Mouse (Mus musculus) neural tube, embryonic 14.5 days (tissue): ENCODE data around the gene Atg9b. TPM values are rescaled to one million over a fixed set of nuclear protein-coding genes. Genes with fewer than 3 reads are reported as not detected.
A peak's percentile ranks its signal among the peaks of the same experiment; 100 is the strongest.
"Not testable (repeated sequence)": the region's sequence is repeated elsewhere in the genome, so short reads cannot be mapped to it uniquely, and the experiment has no call there.

Source experiments
- ATAC-seq: fragments of 200-750 bp; cut with Nextera tagmentation; 2 replicates; pipeline ENCODE4 v1.8.0; 2017; ENCODE audit warnings: low read depth, mild to moderate bottlenecking, moderate TSS enrichment, moderate library complexity
- H3K27ac ChIP-seq: fragments of 300-500 bp; sonication (generic); 2 replicates; pipeline ENCODE4 v1.5.1; 2014; ENCODE audit warnings: low read depth, mild to moderate bottlenecking, control low read depth, low read length, moderate library complexity, mixed read lengths
- H3K27me3 ChIP-seq: fragments of 300-500 bp; sonication (generic); 2 replicates; pipeline ENCODE4 v1.6.1; 2014; ENCODE audit warnings: low read length; ENCODE audit not compliant: control insufficient read depth, insufficient read depth
- H3K36me3 ChIP-seq: fragments of 300-500 bp; sonication (generic); 2 replicates; pipeline ENCODE4 v1.6.1; 2014; ENCODE audit warnings: low read length, mixed read lengths; ENCODE audit not compliant: control insufficient read depth, insufficient read depth
- H3K4me1 ChIP-seq: fragments of 300-500 bp; sonication (generic); 2 replicates; pipeline ENCODE4 v1.6.1; 2014; ENCODE audit warnings: low read length; ENCODE audit not compliant: control insufficient read depth, insufficient read depth
- H3K4me2 ChIP-seq: fragments of 300-500 bp; sonication (generic); 2 replicates; pipeline ENCODE4 v1.6.1; 2014; ENCODE audit warnings: mild to moderate bottlenecking, low read depth, low read length, control low read depth
- H3K4me3 ChIP-seq: fragments of 300-500 bp; sonication (generic); 2 replicates; pipeline ENCODE4 v1.5.1; 2014; ENCODE audit warnings: low read depth, low read length, control low read depth, mixed read lengths
- H3K9ac ChIP-seq: fragments of 300-500 bp; sonication (generic); replicated peaks from 2 replicates; pipeline ENCODE4 v1.6.1; 2014; ENCODE audit warnings: low read depth, mild to moderate bottlenecking, control low read depth, low read length, mixed read lengths
- H3K9me3 ChIP-seq: fragments of 300-500 bp; sonication (generic); 2 replicates; pipeline ENCODE4 v1.6.1; 2016; ENCODE audit warnings: low read length; ENCODE audit not compliant: control insufficient read depth
- WGBS: fragments of 180-500 bp; shearing (Covaris S2); extraction: QIAGEN DNeasy Blood & Tissue Kit; methylation state at CpG from one replicate; pipeline ENCODE4 v1.1.7; 2014; 5-methylcytosine and 5-hydroxymethylcytosine counted together
- polyA plus RNA-seq: library from polyadenylated mRNA; unstranded; fragments of >200 nt; fragmentation: Nextera tagmentation; extraction: Ambion mirVana; gene quantifications from 2 replicates; pipeline ENCODE4 v1.2.1, GENCODE M21; 2014

Atg9b gene
- polyA plus RNA-seq, 1 experiment from 2014 or later = 2.2 TPM

DNA sequence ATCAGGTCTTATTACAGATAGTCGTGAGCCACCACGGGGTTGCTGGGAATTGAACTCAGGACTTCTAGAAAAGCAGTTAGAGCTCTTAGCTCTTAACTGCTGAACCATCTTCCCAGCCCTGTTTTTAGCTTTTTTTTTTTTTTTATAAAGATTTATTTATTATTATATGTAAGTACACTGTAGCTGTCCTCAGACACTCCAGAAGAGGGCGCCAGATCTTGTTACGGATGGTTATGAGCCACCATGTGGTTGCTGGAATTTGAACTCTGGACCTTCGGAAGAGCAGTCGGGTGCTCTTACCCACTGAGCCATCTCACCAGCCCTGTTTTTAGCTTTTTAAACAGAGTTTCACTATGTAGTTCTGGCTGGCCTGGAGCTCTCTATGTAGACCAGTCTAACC is 4.3 kb upstream of the Atg9b start:
- not testable (repeated sequence) for H3K9ac ChIP-seq, H3K27me3 ChIP-seq, ATAC-seq, H3K4me3 ChIP-seq, H3K4me1 ChIP-seq, H3K27ac ChIP-seq, H3K36me3 ChIP-seq, H3K4me2 ChIP-seq, H3K9me3 ChIP-seq
- 93% methylated on average over 6 of the region's 6 CpGs for WGBS

DNA sequence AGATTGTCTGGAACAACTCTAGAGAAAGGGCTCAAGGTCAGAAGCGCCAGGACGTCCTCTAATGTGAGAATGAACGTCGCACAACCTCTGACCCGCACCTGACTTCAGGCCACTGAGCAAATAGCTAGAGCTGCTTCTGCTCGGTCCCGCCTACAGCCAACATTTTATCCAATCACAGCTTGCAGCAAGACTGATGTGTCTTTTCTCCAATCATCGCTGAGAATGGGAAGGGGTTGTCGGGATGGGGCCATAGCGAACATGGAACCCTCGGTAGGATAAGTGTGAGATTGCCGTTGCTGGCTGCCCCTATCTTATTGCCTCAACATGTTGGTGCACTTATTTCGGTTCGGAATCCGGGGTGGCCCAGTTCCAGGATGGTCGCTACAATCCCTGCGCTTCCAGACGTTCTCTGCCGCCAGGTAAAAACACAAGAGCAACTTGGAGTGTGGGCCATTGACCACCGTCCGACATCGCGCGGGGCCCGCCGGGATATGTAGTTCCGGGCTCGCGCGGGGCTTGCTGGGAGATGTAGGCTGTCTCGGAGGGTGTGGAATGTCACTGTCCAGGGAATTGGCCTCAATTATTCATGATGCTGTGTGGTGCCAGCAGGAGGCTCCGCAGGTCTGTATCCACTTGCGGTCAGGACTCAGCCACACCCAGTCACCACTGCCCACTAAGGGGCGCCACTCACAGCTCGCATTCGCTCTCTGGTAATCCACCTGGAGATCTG is 2.4 kb upstream of the Atg9b start:
- under 1% methylated on average over 36 of the region's 36 CpGs for WGBS
- Histone ChIP-seq H3K27me3 (no peaks in the 10 kb centered on the region), H3K9me3 (no peaks in the 10 kb centered on the region), H3K4me1 (peaks cover 3% of the 10 kb centered on the region; the same call in 1 of the 2 replicates), H3K4me3 (peak overlapping the region; percentile 52), H3K9ac (peak overlapping the region; percentile 57), H3K27ac (peak overlapping the region; percentile 83), H3K4me2 (peak overlapping the region; percentile 53), H3K36me3 (no peaks in the 10 kb centered on the region)
- ATAC-seq = peak; percentile 96

DNA sequence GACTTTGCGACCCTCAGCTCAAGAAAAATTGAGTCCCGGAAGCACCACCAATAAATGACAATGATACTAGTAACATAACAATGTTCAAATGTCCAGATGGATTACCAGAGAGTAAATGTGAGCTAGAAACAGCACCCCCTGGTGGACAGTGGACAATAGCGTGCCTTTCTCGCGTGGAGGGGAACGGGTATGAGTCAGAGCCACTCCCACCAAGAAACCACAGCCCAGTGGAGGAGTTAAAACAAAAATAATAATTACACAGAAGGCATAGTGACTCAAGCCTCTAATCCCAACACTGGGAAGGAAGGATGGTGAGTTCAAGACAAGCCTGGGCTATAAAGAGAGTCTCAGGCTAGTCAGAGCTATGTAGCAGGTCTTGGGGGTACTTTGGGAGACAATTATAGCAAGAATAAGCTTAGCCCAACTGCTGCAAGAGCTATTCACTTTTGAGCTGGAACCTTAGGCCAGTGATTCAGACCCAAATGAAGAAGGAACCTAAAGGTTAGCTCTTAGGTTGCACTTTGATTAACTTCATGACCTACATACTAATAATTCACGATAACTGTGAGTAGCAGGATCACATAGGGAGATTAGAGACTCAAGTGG is 1.6 kb upstream of the Atg9b start, which contains the start of gene Abcb8:
Abcb8 (plus strand) TSS at position 272 of the 606 bp plus-strand sequence.
- Histone ChIP-seq H3K27me3 (no peaks in the 10 kb centered on the region), H3K4me3 (peak within 1 kb of the TSS; percentile 52), H3K4me1 (peaks cover 3% of the 10 kb centered on the region), H3K4me2 (peak within 1 kb of the TSS; percentile 53), H3K36me3 (no peaks in the 10 kb centered on the region), H3K9ac (peak within 1 kb of the TSS; percentile 57), H3K9me3 (no peaks in the 10 kb centered on the region), H3K27ac (peak within 1 kb of the TSS; percentile 83)
- WGBS = 21% methylated on average over 7 of the region's 7 CpGs
- ATAC-seq = no peak

DNA sequence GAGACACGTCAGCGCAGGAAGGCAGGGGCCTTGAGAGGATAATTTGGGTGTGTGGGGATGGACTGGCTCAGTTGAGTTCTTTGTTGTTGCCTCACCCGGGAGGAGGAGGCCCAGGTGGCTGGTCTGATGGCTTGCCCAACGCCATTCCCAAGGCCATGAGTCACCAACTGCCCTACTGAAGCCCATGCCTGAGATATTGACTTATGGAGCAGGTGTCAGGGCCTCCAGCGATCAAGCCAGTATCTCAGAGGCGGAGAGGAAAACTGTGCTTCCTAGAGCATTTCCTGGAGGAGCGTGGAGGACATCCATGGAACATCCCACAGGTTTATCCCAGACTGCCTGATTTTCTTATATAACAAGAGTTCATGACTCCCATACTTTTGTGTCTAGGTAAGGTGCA is 781 bp upstream of the Atg9b start:
- peaks cover 10% of the 10 kb centered on the region for H3K4me1 ChIP-seq
- ATAC-seq = no peak
- H3K27me3 ChIP-seq = no peaks in the 10 kb centered on the region; the same call in 1 of the 2 replicates
- H3K9me3 ChIP-seq = no peaks in the 10 kb centered on the region
- H3K27ac ChIP-seq = no peak overlapping the region
- no peak overlapping the region for H3K4me3 ChIP-seq
- 78% methylated on average over 7 of the region's 7 CpGs for WGBS
- H3K9ac ChIP-seq = no peak overlapping the region
- no peak overlapping the region for H3K4me2 ChIP-seq
- no peaks in the 10 kb centered on the region for H3K36me3 ChIP-seq

DNA sequence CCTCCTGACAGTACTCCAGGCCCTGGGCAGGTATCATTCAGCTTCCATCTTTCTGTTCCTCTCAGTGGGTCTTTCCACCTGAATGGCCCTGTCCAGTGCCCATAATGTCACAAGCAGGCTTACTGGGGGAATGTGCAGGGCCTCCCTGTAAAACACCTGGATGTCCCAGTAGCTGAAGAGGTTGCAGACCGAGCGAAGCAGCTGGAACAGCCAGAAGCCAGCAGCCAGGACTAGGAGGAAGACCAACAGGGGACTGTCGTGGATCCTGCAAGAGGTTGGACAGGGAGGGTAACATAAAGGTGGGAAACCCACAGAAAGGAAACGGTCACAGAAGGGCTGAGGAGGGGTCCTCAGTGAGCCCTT is 2.3 kb downstream of the Atg9b start:
- H3K9me3 ChIP-seq = no peaks in the 10 kb centered on the region
- H3K27me3 ChIP-seq = no peaks in the 10 kb centered on the region; the same call in none of the 2 replicates
- 69% methylated on average over 4 of the region's 4 CpGs for WGBS
- no peak for ATAC-seq
- no peak overlapping the region for H3K4me3 ChIP-seq
- no peak overlapping the region for H3K9ac ChIP-seq
- peaks cover 14% of the 10 kb centered on the region for H3K4me1 ChIP-seq
- H3K36me3 ChIP-seq = no peaks in the 10 kb centered on the region
- no peak overlapping the region for H3K27ac ChIP-seq
- no peak overlapping the region for H3K4me2 ChIP-seq

DNA sequence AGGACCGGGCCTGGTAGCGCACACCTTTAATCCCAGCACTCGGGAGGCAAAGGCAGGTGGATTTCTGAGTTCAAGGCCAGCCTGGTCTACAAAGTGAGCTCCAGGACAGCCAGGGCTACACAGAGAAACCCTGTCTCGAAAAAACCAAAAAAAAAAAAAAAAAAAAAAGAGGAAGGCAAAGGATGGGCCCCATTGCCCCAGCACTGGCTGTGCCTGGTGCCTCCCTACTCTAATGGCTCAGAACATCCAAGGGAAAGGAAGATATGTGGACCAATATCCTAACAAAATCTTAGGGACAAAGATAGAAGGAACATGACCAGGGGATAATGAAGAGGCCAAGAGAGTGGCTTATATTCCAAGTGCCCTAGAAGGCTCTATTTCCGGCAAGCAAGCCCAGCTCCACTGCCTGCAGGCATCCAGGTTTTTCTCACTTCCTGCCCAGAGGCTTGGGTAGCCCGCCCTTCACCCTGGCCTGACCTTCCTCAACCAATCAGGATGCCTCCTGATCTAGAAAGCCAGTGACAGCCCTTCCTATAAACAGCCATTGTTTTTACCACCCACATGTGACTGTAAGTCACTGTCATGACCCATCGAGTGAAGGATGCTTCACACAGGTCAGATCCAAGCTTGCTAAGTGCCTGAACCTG is 2.8 kb downstream of the Atg9b start:
- ATAC-seq = no peak
- Histone ChIP-seq H3K27ac (no peak overlapping the region), H3K4me2 (no peak overlapping the region), H3K27me3 (no peaks in the 10 kb centered on the region; the same call in none of the 2 replicates), H3K36me3 (no peaks in the 10 kb centered on the region), H3K9me3 (no peaks in the 10 kb centered on the region), H3K4me3 (no peak overlapping the region), H3K9ac (no peak overlapping the region), H3K4me1 (peaks cover 14% of the 10 kb centered on the region)
- WGBS = 52% methylated on average over 6 of the region's 7 CpGs

DNA sequence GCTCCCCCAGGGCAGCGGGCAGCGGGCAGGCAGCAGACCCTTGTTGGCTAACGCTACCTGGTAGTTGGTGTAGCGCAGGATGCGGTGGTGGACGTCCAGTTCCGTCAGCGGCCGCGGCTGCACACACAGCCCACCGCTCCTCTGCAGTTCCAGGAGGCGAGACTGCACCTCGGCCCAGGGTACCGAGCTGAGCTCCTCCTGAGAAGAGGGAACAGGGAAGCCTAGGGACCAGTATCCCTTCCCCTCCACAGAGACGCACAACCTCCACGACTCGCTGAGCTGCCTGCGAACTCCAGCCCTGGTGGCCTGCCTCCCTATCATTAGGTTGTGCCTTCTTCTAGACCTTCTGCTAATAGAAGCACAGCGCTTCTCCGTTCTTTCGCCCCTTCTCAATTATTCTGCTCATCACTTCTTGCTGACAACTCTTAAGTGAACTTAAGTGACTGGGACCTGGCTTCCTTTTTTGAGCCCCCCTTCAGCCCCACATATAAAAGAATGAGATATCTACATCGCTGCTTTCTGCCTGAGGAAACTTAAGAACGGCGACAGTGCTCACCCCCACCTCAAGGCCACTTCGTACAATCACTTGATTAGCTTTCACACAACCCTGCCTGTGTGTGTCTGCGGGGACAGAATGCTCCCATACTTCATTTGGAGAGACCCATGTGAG is 3.6 kb downstream of the Atg9b start:
- WGBS = 28% methylated on average over 23 of the region's 26 CpGs
- Histone ChIP-seq H3K27ac (0 out of 2 replicates have a peak overlapping the region, but pooled peaks have one; percentile 16), H3K4me3 (peak overlapping the region; percentile 42), H3K4me1 (peaks cover 14% of the 10 kb centered on the region), H3K4me2 (peak overlapping the region; percentile 99), H3K27me3 (no peaks in the 10 kb centered on the region; the same call in none of the 2 replicates), H3K9me3 (no peaks in the 10 kb centered on the region), H3K36me3 (no peaks in the 10 kb centered on the region), H3K9ac (peak overlapping the region; percentile 51)
- no peak for ATAC-seq

DNA sequence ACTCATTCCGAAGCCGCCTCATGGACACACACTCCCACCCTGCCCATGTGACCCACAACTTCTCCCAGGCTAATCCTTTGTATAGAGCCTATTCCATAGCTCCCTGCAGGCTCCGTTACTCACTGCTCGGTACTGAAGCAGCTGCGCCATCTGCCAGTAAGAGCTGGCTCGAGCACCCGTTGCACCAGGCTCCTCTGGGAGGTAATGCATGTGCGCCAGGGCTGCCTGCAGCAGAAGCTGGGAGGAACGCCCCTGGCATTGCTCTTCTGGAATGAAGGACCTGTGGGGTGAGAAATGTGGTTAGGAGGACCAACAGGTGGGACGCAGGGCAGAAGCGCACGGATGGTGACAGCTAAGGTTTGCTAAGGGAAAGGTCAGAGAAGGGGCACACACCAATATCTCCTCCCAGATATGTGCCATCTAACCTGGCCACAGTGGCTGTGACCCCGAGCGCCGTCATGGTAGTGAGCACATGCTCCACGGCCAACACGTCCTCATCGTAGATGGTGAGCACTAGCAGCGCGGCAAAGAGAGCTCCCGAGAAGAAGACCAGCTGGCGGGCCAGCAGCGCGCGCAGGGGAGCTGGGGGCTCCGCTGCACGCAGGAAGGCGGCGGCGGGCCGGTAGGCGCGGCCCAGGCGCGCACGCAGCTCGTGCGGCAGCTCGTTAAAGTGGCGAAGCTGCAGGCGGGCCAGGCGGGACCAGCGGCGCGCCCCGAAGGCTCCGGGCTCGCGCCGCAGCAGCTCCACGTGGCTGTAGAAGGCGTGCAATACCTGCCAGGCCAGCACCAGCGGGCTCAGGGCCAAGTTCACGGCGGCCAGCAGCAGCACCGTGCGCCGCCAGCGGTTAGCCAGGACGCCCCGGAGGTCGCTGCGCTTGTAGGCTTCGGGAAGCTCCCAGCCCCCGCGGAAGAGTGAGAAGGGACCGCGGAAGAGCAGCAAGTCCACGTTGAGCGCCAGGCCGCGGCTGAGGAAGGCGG is 4.4 kb downstream of the Atg9b start:
- no peaks in the 10 kb centered on the region for H3K36me3 ChIP-seq
- peak overlapping the region; percentile 42 for H3K4me3 ChIP-seq
- peaks cover 20% of the 10 kb centered on the region for H3K4me1 ChIP-seq
- peak overlapping the region; percentile 99 for H3K4me2 ChIP-seq
- ATAC-seq = peak; percentile 64
- no peaks in the 10 kb centered on the region; the same call in none of the 2 replicates for H3K27me3 ChIP-seq
- H3K9ac ChIP-seq = peak overlapping the region; percentile 51
- WGBS = under 1% methylated on average over 72 of the region's 73 CpGs
- no peaks in the 10 kb centered on the region for H3K9me3 ChIP-seq
- 0 out of 2 replicates have a peak overlapping the region, but pooled peaks have one; percentile 16 for H3K27ac ChIP-seq
